Mouse (Mus musculus): ENCODE data around the gene Hsbp1.

Hsbp1 gene

GRCm38 (mm10) chr8:119394097-119394496 lies 49.8 kb downstream of the Hsbp1 start:
- no peak for DNase-seq

GRCm38 (mm10) chr8:119394524-119395026 lies 50.3 kb downstream of the Hsbp1 start, which contains the start of gene Mlycd:
Mlycd (plus strand) TSS chr8:119394878.
- DNase-seq = peak; percentile 93

GRCm38 (mm10) chr8:119395072-119395950 lies 51.0 kb downstream of the Hsbp1 start:
- peak; percentile 37 for DNase-seq
